Mouse (Mus musculus): ENCODE measurements at regions not wholly inside any gene's neighbourhood (a gene's known extent, or its start where the extent isn't known, plus 50 kb on each side); places are given as distances from the start of the nearest gene placed in this dataset.

DNA sequence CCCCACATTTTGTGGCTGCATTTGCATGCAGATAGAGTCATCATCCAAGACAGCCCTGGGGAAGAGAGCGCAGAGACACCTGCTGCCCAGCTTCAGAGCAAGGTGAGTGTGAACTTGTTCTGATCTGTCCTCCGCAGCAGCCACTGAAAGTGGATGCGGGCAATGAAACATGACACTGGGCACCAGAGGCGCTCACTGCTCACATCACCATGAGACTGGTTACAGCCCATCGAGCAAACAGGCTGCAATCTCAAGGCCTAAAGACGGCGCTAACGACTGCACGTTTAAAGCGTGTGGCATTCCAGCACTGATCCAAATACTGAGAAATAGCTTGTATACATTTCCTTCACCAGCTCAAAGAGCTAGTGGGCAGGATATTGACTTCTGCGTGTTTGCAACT, 65.8 kb downstream of the Barhl2 start:
- in situ Hi-C loops (cut with MboI; ENCODE audit: low pct_unique_long_range_greater_than_20kb in 1 of 2, low sequenced_read_pairs in 2 of 2, unreplicated experiment in 1 of 2), result no loop called here

GRCm38 (mm10) chr5:106386621-106387020, 71.3 kb downstream of the Barhl2 start:
- in situ Hi-C loops (cut with MboI; ENCODE audit: low pct_unique_long_range_greater_than_20kb in 1 of 2, low sequenced_read_pairs in 2 of 2, unreplicated experiment in 1 of 2), result no loop called here

DNA sequence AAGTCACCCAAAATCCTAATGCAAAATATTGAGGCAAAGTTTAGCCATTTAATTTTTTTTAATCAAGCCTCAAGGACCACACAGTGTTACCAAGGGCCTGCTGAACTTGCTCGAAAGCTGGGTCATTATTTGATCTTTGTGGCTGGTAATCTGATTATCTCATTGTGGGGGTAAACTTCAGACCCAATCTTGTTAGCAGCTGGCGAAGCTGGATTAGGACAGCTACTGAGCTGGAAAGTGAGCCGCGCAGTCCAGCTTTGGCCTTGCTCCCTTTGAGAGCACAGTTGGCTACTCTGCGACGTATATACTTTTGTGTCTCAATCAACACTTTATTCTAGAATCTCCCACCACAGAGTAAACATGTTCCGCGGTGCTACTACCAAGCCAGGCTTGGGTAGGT, 72.1 kb downstream of the Barhl2 start:
- in situ Hi-C loops (cut with MboI; ENCODE audit: low pct_unique_long_range_greater_than_20kb in 1 of 2, low sequenced_read_pairs in 2 of 2, unreplicated experiment in 1 of 2), result no loop called here

- in situ Hi-C loops (cut with MboI; ENCODE audit: low pct_unique_long_range_greater_than_20kb in 1 of 2, low sequenced_read_pairs in 2 of 2, unreplicated experiment in 1 of 2), result no loop called here
These were observed 72.7 kb downstream of the Barhl2 start for GRCm38 (mm10) chr5:106385219-106385618.

- in situ Hi-C loops (cut with MboI; ENCODE audit: low pct_unique_long_range_greater_than_20kb in 1 of 2, low sequenced_read_pairs in 2 of 2, unreplicated experiment in 1 of 2), result no loop called here
These were observed 73.7 kb downstream of the Barhl2 start for GRCm38 (mm10) chr5:106384138-106384770.

DNA sequence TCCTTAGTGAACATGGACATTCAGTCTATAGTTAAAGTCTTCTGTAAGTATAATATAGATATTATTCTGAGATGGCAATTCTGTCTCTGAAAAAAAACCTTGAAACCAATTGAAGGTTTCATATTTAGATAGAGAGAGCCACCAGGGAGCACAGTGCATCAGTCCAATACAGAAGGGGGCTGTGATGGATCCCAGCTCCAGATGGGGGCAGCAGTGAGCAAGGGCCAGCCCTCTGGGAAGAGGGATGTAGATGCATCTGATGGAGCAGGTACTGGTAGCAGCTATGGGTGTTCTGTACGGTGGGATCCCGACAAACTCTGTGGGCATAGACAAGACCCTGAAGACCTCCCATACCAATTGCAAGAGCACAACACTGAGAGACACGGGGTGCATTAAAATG, 76.0 kb downstream of the Barhl2 start:
- in situ Hi-C loops (cut with MboI; ENCODE audit: low pct_unique_long_range_greater_than_20kb in 1 of 2, low sequenced_read_pairs in 2 of 2, unreplicated experiment in 1 of 2), result no loop called here

DNA sequence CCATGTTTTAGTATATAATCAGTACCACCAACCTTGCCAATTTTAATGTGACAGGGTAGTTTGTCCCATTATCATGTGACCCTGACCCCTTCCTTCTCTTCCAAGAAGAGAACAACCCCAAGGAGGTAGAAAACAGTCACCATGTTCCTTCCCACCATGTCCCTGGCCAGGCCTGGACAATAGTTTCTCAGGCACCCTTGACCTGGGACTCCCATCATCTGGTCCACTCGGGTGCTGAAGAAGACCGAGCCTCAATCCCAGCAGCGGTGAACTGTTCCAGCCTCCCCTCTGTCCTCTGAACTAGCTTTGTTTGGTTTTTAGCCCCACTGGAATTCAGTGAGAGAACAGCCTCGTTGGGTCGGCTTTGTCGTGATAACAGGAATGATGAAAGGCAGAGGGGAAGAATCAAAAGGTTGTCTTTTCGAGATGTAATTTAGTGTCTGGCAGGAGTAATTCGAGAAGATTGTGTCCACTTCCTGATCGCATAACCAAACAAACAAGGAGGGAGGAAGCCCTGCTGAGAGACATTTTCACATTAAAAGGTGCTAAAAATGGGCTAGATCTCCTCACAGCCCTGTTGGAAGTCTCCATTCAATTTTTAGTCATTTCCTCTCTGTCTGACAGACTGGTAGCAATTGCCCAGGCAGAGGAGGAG, 77.2 kb downstream of the Barhl2 start:
- in situ Hi-C loops (cut with MboI; ENCODE audit: low pct_unique_long_range_greater_than_20kb in 1 of 2, low sequenced_read_pairs in 2 of 2, unreplicated experiment in 1 of 2), result no loop called here

GRCm38 (mm10) chr5:106376781-106377525, 81.0 kb downstream of the Barhl2 start:
- in situ Hi-C loops (cut with MboI; ENCODE audit: low pct_unique_long_range_greater_than_20kb in 1 of 2, low sequenced_read_pairs in 2 of 2, unreplicated experiment in 1 of 2), result no loop called here

GRCm38 (mm10) chr5:106367831-106368230, 90.1 kb downstream of the Barhl2 start:
- in situ Hi-C loops (cut with MboI; ENCODE audit: low pct_unique_long_range_greater_than_20kb in 1 of 2, low sequenced_read_pairs in 2 of 2, unreplicated experiment in 1 of 2), result no loop called here

DNA sequence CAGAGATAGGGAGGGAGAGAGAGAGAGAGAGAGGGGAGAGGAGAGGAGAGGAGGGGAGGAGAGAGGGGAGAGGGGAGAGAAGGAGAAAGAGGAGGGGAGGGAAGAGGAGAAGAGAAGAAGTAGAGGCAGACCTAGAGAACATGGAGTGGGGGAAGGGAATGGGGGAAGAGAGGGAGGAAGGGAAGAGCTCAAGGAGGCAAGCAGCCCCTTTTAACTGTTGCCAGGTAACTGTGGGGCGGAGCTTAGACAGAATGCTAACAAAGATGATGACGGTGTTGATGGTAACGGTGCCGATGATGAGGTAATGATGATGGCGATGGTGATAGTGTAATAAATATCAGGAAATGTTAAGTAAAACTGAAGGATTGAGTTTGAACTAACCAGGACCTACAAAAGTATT, 90.7 kb downstream of the Barhl2 start:
- in situ Hi-C loops (cut with MboI; ENCODE audit: low pct_unique_long_range_greater_than_20kb in 1 of 2, low sequenced_read_pairs in 2 of 2, unreplicated experiment in 1 of 2), result no loop called here

GRCm38 (mm10) chr5:106366006-106366405, 92.0 kb downstream of the Barhl2 start:
- in situ Hi-C loops (cut with MboI; ENCODE audit: low pct_unique_long_range_greater_than_20kb in 1 of 2, low sequenced_read_pairs in 2 of 2, unreplicated experiment in 1 of 2), result no loop called here

DNA sequence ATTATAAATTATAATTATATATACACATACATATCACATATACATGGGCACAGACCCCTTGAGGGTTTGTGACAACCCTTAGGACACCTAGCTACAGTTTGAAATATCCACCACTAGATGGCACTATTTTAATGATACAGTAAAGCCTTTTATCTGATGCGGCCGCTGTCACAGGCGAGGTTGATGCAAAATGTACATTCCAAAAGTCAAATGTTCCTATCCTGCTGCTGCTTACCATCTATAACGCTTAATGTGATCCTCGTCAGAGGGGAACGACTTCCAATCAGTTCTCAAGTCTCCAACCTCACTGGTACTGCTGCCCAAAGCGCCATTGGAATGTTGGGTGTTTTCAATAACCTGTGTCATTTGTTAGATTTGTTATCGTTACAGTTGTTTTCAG, 92.9 kb downstream of the Barhl2 start:
- in situ Hi-C loops (cut with MboI; ENCODE audit: low pct_unique_long_range_greater_than_20kb in 1 of 2, low sequenced_read_pairs in 2 of 2, unreplicated experiment in 1 of 2), result no loop called here

DNA sequence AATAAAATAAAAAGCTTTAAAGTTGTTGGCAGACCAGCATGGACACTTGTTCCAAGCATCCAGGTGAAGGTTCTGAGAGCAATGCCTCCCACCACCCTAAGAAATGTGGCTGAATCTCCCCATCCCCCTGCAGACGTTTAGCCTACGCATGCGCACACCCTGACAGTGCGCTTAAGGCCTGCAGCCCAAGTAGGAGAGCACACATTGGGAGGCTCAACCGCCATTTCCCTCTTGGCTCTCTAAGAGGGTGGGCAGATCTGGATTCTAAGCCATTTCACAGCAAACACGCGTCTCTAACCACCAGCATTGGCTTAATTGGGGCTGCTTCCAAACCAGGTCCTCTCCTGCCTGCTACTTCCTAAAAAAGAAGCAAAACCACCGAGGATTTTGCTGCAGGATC, 106.6 kb downstream of the Barhl2 start:
- in situ Hi-C loops (cut with MboI; ENCODE audit: low pct_unique_long_range_greater_than_20kb in 1 of 2, low sequenced_read_pairs in 2 of 2, unreplicated experiment in 1 of 2), result no loop called here

GRCm38 (mm10) chr5:106349851-106350515, 108.0 kb downstream of the Barhl2 start:
- in situ Hi-C loops (cut with MboI; ENCODE audit: low pct_unique_long_range_greater_than_20kb in 1 of 2, low sequenced_read_pairs in 2 of 2, unreplicated experiment in 1 of 2), result no loop called here

DNA sequence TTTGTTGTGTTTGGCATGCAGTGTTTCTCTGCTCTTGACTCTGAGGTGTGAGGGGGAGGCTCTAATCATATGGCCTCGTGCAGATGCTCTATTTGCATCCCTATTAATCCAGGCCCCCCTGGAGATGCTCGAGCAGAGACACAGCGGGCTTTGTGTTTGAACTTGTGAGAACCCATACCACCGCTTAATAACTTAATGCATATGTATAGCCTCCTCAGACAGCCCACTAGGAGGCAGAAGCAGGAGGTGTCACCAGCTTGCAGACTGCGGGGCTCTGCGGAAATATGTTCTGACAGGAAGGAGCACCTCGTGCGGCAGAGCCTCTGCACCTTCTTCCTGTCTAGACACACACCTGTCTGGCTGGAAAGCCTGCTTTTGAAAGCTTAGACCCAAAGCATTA, 113.7 kb downstream of the Barhl2 start:
- in situ Hi-C loops (cut with MboI; ENCODE audit: low pct_unique_long_range_greater_than_20kb in 1 of 2, low sequenced_read_pairs in 2 of 2, unreplicated experiment in 1 of 2), result no loop called here

GRCm38 (mm10) chr5:106343601-106344000, 114.4 kb downstream of the Barhl2 start:
- in situ Hi-C loops (cut with MboI; ENCODE audit: low pct_unique_long_range_greater_than_20kb in 1 of 2, low sequenced_read_pairs in 2 of 2, unreplicated experiment in 1 of 2), result no loop called here

DNA sequence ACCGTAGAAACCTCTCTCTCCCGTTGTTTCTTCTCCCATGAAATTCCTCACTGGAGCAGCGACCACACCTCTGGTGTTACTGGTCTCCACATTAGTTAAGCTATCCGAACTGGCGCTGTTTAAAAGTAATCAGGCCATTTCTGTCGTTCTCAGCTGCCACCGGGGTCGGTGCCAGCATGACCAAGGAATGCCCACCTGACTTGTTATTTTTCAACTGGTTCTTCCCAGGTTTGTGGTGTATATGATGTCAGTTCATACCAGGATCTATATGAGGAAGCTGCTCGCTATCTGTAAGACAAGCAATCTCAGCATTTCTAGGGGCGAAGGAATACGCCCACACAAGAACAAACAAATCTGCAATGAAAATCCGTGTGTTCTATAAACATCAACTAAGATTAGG, 116.6 kb downstream of the Barhl2 start:
- in situ Hi-C loops (cut with MboI; ENCODE audit: low pct_unique_long_range_greater_than_20kb in 1 of 2, low sequenced_read_pairs in 2 of 2, unreplicated experiment in 1 of 2), result no loop called here

DNA sequence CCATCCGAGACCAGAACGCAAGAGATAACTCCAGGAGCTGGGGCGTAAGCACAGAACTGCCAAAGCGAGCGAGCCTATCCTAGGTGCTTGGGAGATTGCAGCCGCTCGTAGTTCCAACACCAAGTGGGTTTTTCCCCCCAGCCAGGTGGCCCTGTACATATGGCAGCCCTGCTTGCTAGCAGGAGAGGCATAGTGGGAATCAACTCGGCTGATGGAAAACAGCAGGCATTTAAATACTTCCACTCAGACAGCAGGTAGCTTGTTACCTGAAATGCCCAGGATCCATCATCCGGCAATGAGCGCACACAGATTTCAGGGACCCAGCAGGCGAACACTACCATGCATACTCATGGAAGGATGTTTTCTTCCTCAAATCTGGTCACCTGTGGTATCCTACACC, 122.3 kb downstream of the Barhl2 start:
- in situ Hi-C loops (cut with MboI; ENCODE audit: low pct_unique_long_range_greater_than_20kb in 1 of 2, low sequenced_read_pairs in 2 of 2, unreplicated experiment in 1 of 2), result no loop called here

- in situ Hi-C loops (cut with MboI; ENCODE audit: low pct_unique_long_range_greater_than_20kb in 1 of 2, low sequenced_read_pairs in 2 of 2, unreplicated experiment in 1 of 2), result no loop called here
These were observed 130.3 kb downstream of the Barhl2 start for GRCm38 (mm10) chr5:106327592-106328150.
